Comparison of ENCODE assay signal across 16 mouse cellular contexts in genomic region chr2:77907164-77907563, GRCm38 (mm10).
"Had no signal": no experiment of that assay in that cellular context is flagged by ENCODE, and none has a peak within 500 bp of the region (broad histone marks: within the 10 kb centered on the region; RNA-seq: fewer than 3 reads in every experiment).

No protein-coding gene starts in this region.

- DNase-seq: cerebellum, adult 9-10 months; cerebellum, adult 9-11 months; cerebellum, postnatal 10 days; cerebellum, postnatal 14 days; cerebellum, postnatal 25 days; cerebellum, postnatal 36 days; embryo, embryonic 11 days; forebrain, postnatal 0 days; gastrocnemius, adult 2 months; gastrocnemius, postnatal 10 days; gastrocnemius, postnatal 14 days; gastrocnemius, postnatal 25 days; gastrocnemius, postnatal 36 days; heart, adult 11 months; heart, adult 18-20 months; heart, adult 2 months had no signal
